Mouse (Mus musculus) left cerebral cortex, adult 8-10 months (tissue): Measurements from ENCODE around the gene Lrrc8b. TPM values are rescaled to one million over a fixed set of nuclear protein-coding genes. Genes with fewer than 3 reads are reported as not detected.

Experiments
- DNase-seq, 2 experiments: peaks; one replicate each; pipeline ENCODE4 v3.0.0; 2022; ENCODE audit warnings: low spot score in 2 of 2
- total RNA-seq, 4 experiments: library from RNA; stranded (reverse); gene quantifications; 2 replicates each; pipeline ENCODE4 v1.2.4; 2022

The Lrrc8b gene
- total RNA-seq, 4 experiments from 2014 or later = 76.3 to 92.5 (median 83.1) TPM

GRCm38 (mm10) chr5:105480561-105480960 is 65.0 kb downstream of the Lrrc8b start:
- DNase-seq = no peak

DNA sequence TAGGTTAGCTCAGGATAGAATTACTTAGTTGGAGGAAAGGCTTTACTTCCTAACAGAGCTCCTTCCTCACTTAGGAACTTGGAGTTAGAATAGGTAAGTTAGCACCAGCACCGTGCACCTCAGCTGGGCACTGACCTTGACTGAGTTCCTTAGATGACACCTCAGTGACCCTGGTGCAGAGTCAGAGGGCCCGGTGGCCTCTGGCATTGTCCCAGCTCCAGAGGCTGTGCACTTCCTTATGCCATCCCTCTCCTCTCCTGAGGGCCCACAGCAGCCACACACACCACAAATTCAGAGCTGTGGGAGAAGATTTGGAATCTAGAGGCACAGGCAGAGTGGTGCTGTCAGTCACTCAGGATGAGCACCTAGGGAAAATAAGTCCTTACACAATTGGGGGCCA is 68.1 kb downstream of the Lrrc8b start:
- no peak for DNase-seq

DNA sequence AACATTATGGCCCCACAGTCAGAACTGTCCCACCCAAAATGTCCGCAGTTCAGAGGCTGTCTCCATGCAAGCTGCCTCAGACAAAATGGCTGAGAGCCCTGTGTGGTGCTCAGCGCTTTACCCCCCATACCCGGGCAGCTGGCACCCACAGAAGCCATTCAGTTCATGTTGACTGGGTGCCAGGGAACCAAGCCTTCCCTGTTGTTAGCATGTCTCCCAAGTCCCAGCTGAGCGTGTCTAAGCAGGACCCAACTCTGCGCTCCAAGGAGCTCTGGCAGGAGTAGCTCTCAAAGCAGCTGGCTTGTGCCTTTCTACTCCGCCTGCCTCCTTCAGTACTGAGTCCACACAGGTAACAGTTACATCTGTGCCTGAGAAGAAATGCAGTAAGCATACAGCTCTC is 68.7 kb downstream of the Lrrc8b start:
- DNase-seq = no peak

DNA sequence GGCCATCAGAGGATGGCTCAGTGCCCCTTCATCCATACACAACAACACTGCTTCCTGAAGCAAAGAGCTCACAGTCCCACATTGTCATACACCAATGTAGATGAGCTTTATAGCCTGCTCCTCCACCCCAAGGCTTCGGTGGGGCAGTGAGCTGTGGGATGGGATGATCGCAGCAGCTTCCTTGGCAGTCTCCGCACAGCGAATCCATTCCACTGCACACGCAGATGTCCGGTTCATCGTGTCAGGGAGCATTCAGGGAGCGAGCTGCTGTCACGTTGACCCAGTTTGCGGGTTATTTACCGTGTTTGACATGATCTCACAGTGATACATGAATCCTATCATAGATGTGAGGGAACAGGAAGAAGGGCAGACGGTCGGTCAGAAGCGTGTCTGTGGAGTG is 69.3 kb downstream of the Lrrc8b start:
- DNase-seq = no peak

GRCm38 (mm10) chr5:105490211-105490610 is 74.6 kb downstream of the Lrrc8b start:
- no peak for DNase-seq

- no peak for DNase-seq
These were observed 75.8 kb downstream of the Lrrc8b start for GRCm38 (mm10) chr5:105491389-105491788.

DNA sequence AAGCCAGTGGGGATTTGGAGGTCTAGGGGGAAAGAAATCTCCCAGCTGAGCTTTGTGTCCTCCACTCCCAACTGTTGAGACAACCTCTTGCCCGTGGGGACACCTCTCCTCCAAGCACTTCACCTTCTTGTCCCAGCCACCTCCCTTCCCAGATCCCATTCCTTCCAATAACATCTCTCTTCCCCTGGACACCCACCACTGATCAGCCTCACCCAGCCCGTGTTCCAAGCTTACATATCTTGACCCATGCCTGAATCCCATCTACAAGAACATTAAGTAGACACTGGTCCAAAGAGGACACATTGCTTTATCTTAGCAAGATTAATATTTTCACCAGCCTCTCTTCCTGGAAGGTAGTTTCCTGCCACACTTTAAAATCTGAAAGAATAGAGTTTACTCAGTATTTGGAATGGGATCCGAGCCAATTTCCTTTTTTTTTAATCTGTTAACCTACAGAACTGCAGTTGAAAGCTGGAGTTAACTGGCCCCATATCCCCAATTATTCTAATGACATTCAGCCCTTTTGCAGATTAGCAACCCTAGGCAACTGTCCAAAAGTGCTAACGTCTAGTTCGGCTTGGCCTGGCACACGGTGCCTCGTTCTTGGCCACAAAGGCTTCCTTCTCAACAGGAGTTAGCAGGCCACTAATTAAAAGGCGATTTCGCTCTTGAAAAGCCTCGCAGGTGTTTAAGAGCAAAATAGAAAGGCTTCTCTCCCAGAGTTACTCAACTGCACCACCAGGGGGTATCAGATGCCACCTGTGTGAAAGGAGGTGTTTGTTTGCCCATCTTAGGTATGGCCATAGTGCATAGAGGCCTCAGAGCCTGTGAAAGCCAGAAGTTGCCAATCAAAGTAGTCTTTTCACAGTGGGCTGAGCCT is 77.0 kb downstream of the Lrrc8b start:
- no peak for DNase-seq

DNA sequence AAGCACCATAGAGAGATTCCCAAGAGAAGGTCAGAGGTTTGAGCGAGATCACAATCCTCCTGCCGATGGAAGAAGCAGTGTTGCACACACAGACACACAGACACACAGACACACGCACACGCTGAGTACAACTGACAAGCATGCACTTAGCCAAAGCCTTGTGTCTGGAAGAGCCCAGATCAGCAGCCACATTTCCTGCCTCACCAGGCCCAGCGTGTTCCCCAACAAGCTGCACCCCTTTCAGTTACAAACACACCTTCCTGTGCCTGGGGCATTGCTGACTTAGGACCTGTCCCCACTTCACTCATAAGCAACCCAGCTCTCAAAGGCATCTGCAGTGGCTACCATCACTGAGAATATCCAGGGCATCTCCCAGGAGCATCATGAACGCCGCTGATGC is 77.8 kb downstream of the Lrrc8b start:
- no peak for DNase-seq

DNA sequence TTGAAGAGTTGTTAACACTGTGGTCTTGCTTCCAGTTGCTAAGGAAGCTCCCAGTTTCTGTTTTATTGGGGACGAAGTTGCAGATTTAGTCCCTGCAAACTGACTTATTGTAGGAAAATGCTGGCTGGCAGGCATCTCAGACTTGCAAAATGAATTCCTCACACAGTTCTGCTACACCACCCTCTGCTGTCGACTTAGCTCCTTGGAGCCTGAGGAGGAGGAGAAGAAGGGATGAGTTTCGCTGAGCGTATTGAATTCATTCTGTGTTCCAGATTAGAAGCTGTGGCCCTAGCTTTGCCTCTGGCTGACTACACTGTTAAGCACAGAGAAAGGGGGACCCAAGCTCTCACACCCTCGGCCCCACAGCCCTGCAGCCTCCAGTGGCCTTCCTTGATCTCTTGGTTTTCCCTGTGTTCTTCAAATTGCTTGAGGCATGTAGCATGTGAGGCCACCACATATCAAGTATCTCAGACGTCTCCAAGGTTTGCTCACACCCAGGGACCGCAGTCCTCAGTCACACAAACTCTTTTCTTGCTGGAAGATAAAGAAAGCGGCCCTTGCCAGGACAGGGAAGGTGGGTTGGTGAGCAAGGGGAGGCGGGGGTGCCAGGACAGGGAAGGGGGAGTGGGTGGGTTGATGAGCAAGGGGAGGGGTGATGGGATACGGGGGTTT is 78.8 kb downstream of the Lrrc8b start:
- DNase-seq = peak in 1 of 2 experiments; percentile 62

DNA sequence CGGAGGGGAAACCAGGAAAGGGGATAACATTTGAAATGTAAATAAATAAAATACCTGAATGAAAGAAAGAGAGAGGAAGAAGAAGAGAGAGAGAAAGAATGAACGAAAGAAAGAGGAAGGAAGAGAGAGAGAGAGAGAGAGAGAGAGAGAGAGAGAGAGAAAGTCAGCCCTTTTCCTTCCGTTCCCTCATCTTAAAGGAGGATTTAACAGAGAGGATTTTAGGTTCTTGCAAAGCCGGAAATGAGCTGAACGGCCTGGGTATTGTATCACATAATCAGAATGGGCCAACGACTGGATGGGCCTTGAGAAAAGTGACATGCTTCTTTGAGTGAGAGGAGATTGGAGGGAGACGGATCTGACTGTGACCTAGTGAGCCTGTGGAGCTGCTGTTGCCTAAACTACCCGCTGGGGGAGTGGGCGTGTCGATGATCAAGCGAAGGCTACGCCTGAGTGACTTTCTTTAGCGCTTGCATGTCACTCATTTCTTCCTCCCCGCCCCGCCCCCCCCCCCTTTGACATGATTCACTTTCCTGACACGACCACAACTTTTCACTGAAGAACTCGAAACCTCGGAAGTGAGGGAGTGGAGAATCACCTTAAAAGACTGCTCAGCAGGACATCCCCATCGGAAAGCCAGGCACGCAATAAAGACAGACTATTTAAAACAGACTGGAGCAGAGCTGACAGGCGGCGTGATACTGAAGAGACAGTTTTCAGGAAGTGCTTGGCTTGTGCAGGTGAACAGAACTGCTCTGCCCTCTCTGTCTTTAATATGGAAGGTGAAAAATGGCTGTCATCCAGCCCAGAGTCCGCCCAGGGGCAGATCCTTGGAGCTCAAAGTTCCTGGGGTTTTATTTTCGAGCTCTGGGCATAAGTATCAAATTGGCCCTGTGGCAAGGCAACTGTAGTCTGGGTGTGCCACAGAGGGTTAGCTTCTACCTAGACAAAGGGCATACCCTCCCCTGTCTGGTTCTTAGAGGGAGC is 79.6 kb downstream of the Lrrc8b start:
- DNase-seq = peak in 1 of 2 experiments; percentile 57

DNA sequence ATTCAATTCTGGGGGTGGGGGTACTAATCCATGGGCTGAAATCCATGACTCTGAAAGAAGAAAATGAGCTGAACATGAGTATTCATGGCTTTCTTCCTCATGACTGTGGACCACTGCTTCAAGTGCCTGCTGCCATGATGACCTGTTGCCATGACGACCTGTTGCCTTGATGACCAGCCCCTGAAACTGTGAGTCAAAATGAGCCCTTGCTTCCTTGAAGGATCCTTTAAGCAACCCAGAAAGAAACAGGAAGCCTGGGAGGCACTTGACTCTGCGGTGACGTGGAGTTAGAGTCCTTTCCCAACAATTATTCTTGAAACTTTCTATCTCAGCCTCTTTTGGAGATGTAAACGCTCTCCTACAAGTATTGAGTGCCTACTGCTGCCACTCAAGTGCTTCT is 80.6 kb downstream of the Lrrc8b start:
- no peak for DNase-seq

GRCm38 (mm10) chr5:105496586-105496985 is 81.0 kb downstream of the Lrrc8b start:
- no peak for DNase-seq

DNA sequence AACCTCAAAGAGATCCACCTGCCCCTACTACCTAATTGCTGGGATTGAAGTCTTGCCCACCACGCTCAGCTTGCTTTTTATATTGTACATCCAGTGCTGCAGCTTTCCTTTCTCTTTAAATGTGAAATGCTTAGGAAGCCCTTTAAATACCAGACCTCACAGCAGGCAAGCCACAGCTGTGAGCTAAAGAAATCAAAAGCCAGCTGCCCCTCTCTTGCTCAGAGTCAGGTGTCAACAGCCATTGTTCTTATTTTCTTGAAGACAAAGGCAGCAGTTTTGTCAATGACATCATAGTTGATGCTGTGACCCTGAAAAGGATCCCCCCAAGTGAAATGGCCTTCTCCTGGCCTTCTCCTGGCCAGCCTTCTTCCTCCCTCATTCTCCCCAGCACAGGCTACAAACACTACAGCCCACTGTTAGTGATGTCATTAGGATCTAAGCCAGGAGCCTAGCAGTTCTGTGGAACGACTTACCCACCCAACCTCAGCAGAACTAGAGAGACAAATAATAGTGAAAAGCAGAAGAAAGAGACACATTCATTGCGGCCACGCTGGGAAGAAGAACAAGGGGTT is 82.9 kb downstream of the Lrrc8b start:
- DNase-seq = no peak

DNA sequence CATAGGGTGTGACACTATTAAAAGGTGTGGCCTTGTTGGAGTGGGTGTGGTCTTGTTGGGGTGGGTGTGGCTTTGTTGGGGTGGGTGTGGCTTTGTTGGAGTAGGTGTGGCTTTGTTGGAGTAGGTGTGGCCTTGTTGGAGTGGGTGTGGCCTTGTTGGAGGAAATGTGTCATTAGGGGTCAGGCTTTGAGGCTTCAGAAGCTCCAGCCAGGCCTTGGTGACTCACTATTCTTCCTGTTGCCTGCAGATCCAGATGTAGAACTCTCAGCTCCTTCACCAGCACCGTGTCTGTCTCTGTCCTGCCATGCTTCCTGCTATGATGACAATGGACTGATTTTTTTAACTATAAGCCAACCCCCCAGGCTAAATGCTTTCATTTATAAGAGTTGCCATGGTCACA is 83.8 kb downstream of the Lrrc8b start:
- no peak for DNase-seq

DNA sequence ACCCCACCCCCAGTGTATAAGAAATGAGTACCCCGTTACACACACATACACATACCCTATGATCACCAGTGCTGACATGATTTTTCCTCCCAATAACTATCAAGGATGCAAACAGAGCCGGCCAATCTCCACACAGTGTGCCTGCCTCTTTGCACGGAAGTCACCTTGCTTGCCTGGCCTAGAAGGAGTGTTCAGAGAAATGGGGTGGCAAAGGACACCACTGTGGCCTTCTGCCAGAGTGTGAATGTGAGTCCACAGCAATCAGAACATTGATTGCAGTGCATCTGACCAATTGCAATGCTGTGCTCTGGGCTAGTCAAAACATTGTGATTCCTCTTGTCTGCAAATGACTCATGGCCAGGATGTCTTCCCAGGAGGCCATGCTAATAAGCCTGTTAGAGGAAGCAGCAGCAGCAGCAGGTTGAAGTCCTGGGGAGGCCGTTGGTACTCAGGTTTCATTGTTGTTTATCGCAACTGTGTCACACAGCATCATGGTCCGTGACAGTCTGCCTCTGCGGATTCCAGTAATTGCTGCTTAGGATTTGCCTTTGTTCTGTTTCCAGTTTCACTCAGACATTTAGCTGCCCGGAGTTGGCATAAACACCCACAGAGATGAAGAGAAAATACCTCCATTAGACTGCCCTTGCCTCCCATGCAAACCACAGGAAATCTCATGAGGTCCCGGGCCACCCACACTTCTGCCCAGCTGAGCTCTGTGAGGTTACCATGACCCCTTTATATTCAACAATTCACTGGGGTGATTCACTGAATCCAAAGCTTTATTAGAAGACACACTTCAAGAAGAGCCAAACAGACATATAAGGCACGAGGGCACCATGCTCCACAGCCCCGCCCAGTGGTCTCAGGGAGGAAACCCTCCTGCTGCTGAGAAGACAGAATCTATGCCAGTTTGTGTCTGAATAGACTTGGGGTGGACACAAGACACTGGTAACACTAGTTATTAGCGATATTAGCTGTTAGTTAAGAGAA is 84.9 kb downstream of the Lrrc8b start:
- DNase-seq = no peak

GRCm38 (mm10) chr5:105501136-105501535 is 85.6 kb downstream of the Lrrc8b start:
- DNase-seq = no peak

DNA sequence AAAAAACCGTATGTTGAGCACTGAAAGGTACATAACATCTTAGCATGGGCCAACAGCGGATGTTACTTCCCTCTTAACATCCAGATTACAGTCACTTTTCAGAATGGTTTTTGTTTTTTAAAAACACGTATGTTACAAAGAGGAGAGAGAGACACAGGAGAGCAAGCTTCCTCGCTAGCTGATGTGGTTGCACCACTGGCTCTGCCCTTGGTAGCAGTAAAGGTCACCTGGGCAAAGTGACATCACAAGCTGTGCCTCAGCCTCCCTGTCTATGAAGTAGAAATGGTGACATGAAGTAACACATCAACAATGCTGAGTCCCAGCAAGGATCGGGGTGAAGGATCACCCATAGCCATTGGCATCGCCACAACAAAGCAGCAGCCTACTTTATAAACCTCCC is 93.2 kb downstream of the Lrrc8b start:
- DNase-seq = no peak

DNA sequence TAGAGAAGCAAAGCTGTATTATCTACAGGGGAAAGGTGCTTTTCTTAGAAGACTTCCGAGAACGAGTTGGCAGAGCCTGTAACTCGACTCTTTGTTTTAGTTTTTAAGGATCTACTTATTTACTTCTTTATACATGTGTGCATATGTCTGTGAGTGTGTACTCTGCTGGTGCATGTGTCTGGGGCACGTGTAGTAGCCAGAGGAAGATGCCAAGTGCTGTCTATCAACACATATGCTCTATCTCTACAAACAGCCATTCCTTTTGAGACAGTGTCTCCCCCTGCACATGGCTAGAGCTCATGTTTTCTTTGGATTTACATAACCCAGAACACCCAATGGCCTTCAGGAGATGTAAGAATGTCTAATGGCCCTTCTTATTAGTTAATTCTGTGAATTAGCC is 96.7 kb downstream of the Lrrc8b start:
- no peak for DNase-seq

DNA sequence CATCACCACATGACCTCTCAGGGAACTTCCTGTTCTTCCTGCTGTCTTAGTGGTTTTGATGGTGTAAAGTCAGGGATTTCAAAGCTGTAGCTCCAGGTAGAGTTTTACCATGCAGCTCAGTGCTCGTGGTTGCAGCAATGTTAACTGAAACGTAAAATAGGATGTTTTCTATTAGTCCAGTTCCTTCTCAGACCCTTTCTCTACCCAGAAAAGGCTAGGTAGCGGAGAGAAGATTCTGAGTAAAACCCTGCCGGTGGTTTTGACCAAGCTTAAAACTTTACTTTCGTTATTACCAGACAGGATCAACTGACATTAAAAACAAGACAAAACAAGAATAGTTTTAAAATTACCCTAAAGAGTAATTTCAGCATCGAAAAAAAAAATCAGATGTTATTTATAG is 100.0 kb downstream of the Lrrc8b start:
- no peak for DNase-seq

- DNase-seq = no peak
These were observed 100.7 kb downstream of the Lrrc8b start for GRCm38 (mm10) chr5:105516290-105516689.
